Comparison of ENCODE assay signal across 8 mouse cellular contexts in the genomic region with DNA sequence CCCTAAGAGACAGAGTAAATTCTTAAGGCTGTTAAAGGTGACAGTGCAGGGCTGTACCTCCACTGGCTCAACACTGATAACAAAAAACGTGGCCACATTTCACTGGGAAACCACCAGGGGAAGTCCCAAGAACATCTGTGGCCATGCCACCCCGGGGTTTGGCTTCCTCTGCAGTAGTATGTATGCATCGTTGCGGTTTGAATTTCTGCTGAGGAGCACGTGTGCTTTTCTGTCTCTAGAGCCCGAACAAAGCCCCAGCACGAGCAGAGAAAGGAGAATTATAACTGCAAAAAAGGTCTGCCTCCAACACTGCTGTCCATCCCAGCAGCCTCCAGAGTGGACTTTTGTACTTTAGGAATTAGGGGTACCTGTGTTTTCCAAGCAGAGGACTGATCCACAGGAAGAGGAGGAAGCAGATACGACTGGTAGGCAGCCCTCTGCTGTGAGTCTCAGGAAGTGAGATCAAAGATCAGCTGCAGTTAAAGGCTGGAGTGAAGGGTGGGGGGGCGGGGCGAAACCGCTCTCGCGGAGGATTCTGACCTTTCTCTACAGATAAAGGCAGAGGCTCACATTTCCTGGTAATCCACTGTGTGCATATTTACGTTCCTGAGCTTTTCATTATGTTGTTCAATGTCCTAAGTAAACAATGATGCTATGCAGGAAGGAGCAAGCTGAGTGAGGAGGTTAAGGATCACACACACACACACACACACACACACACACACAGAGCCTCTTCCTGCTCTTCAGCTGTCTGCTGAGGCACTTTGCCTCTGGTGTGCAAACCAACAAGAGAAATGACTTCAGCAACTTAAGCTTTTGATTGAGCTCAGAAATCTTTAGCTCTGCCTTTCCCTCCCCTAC.
DNase-seq lines count a peak whose midpoint lies in the region; ATAC-seq and TF ChIP-seq lines count a peak whose summit lies in the region.

No protein-coding gene starts in this region.

- no peaks in the 10 kb centered on the region for H3K36me3 ChIP-seq in heart, embryonic 10.5 days
- H3K36me3 ChIP-seq in lung, postnatal 0 days (ENCODE audit: insufficient read depth, low read length) = no peaks in the 10 kb centered on the region

- no peak for TF ChIP-seq EP300 in lung, postnatal 0 days (IDR thresholded peaks at IDR 0.05)

- H3K27ac ChIP-seq in heart, embryonic 10.5 days = peak overlapping the region; percentile 84
- H3K27ac ChIP-seq in lung, postnatal 0 days (ENCODE audit: low read length) = no peak overlapping the region
- H3K27ac ChIP-seq in olfactory bulb, adult 2 months (ENCODE audit: insufficient read depth, low read depth, low read length) = no peak overlapping the region; the same call in 1 of the 2 replicates

- H3K4me2 ChIP-seq in lung, postnatal 0 days (replicated peaks; ENCODE audit: low read depth, low read length) = peak overlapping the region; percentile 47

- H3K4me3 ChIP-seq in heart, embryonic 10.5 days = peak overlapping the region; percentile 50
- H3K4me3 ChIP-seq in lung, postnatal 0 days (ENCODE audit: low read depth, low read length) = no peak overlapping the region
- 0 out of 2 replicates have a peak overlapping the region, but pooled peaks have one; percentile 11 for H3K4me3 ChIP-seq in olfactory bulb, adult 2 months (ENCODE audit: insufficient read depth, low read depth, low read length)

- H3K27me3 ChIP-seq in heart, embryonic 10.5 days (ENCODE audit: insufficient read depth, poor library complexity, severe bottlenecking) = no peaks in the 10 kb centered on the region
- no peaks in the 10 kb centered on the region for H3K27me3 ChIP-seq in lung, postnatal 0 days (replicated peaks; ENCODE audit: insufficient read depth, low read length)

- peak; percentile 18 for DNase-seq in urinary bladder, postnatal 14 days (ENCODE audit: low spot score)
- no peak for DNase-seq in urinary bladder, postnatal 4 days (ENCODE audit: low spot score in 2 of 2)
- peak; percentile 68 for DNase-seq in embryo, embryonic 10 days (ENCODE audit: low spot score)
- peak; percentile 80 for DNase-seq in heart, embryonic 10.5 days (ENCODE audit: low spot score)
- DNase-seq in kidney, adult 9 months = peak; percentile 63
- DNase-seq in lung, postnatal 0 days (ENCODE audit: low spot score) = peak; percentile 54
- DNase-seq in layer of hippocampus, adult 9-10 months (ENCODE audit: low spot score) = no peak

- no peaks in the 10 kb centered on the region for H3K9me3 ChIP-seq in heart, embryonic 10.5 days
- no peaks in the 10 kb centered on the region for H3K9me3 ChIP-seq in lung, postnatal 0 days (ENCODE audit: low read length)

- peaks cover 11% of the 10 kb centered on the region for H3K4me1 ChIP-seq in heart, embryonic 10.5 days
- H3K4me1 ChIP-seq in lung, postnatal 0 days (ENCODE audit: insufficient read depth, low read depth, low read length) = peaks cover 4% of the 10 kb centered on the region; the same call in 1 of the 2 replicates
- H3K4me1 ChIP-seq in olfactory bulb, adult 2 months (ENCODE audit: control insufficient read depth, insufficient read depth, low read length) = peaks cover 4% of the 10 kb centered on the region

- no peak for TF ChIP-seq CTCF in lung, postnatal 0 days (IDR thresholded peaks at IDR 0.05)
- TF ChIP-seq CTCF in olfactory bulb, adult 2 months (IDR thresholded peaks at IDR 0.05; ENCODE audit: insufficient read depth, low read depth, low read length) = no peak

- peak; percentile 84 for ATAC-seq in lung, postnatal 0 days

- TF ChIP-seq POLR2A in olfactory bulb, adult 2 months (IDR thresholded peaks at IDR 0.05; ENCODE audit: insufficient read depth, low read depth, low read length) = no peak

- 13% methylated on average over 14 of the region's 14 CpGs for WGBS in heart, embryonic 10.5 days
- WGBS in lung, postnatal 0 days = 6% methylated on average over 14 of the region's 14 CpGs
- WGBS in olfactory bulb, adult 2 months = 9% methylated on average over 14 of the region's 14 CpGs

- no peak overlapping the region for H3K9ac ChIP-seq in lung, postnatal 0 days (replicated peaks; ENCODE audit: low read depth)

Comparison
In these comparisons a context has a peak if more than half of its experiments do, and no peak if none do; other contexts are left out.
1. DNase-seq: peak in urinary bladder, postnatal 14 days (single experiment), embryo, embryonic 10 days (single experiment), heart, embryonic 10.5 days (single experiment), kidney, adult 9 months (single experiment) and lung, postnatal 0 days (single experiment); none in urinary bladder, postnatal 4 days (0 of 2) and layer of hippocampus, adult 9-10 months (single experiment).